Mouse (Mus musculus) megakaryocyte, embryonic 14.5 days (primary cell): Measurements from ENCODE around the gene Pgm1. TPM values are rescaled to one million over a fixed set of nuclear protein-coding genes. Genes with fewer than 3 reads are reported as not detected.

Experiments
- H3K27me3 ChIP-seq: replicated peaks from 2 replicates; pipeline ENCODE3; 2012; ENCODE audit warnings: inconsistent platforms
- H3K36me3 ChIP-seq: replicated peaks from 2 replicates; pipeline ENCODE3; 2012; ENCODE audit warnings: low read length, inconsistent platforms, mixed read lengths
- H3K4me1 ChIP-seq: 2 replicates; pipeline ENCODE4 v1.6.1; 2012; ENCODE audit warnings: inconsistent platforms
- H3K4me3 ChIP-seq: replicated peaks from 2 replicates; pipeline ENCODE3; 2012; ENCODE audit warnings: moderate library complexity, mild to moderate bottlenecking, inconsistent platforms
- H3K9me3 ChIP-seq: 2 replicates; pipeline ENCODE4 v1.6.1; 2012; ENCODE audit warnings: inconsistent platforms
- FLI1 ChIP-seq: IDR thresholded peaks from 2 replicates; pipeline ENCODE4 v1.6.1; 2012; ENCODE audit warnings: low read length, inconsistent platforms, mixed read lengths
- GATA1 ChIP-seq: IDR thresholded peaks from 3 replicates; pipeline ENCODE4 v1.6.1; 2012; ENCODE audit warnings: mixed read lengths, low read length, inconsistent platforms, borderline replicate concordance
- polyA plus RNA-seq: library from polyadenylated mRNA; stranded (reverse); fragments of >175 nt; gene quantifications from 2 replicates; pipeline ENCODE4 v1.2.3, GENCODE M21; 2012; ENCODE audit warnings: low replicate concordance; ENCODE audit not compliant: insufficient read depth

Pgm1 gene
- polyA plus RNA-seq, 1 experiment = 35.7 TPM

DNA sequence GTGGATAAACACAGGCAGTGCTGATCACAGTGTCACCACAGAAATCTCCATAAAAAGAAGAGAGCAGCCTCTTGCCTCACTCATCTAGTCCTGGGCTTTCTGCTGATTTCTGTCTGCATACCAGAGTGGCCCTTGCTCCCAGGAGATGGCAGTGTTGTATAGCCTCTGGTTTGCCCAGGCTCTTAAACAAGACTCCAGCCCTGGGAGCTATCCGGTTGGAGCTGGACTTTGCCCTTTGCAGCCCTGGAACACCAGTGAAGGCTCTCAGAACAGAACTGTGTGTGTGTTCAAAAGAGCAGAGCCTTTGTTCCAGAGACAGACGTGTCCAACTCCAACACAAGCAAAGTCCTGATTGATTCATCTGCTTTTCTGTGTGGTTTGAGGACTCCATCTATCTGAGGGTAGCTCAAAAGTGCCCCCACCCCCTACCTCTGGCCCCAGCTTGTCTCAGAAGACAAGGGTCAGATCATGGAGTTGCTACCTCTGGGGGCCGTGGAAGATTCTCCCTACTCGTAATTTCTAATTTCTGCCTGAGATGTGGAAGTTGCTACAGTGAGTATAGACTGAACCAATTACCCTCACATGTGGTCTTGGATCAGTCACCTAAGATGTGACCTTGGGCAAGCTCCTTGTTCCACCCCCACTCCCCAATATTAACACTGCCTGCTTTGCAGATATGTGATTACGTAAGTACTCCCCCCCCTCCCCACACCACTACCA, 79.3 kb downstream of the Pgm1 start:
- no peaks in the 10 kb centered on the region for H3K36me3 ChIP-seq
- no peak for TF ChIP-seq FLI1
- TF ChIP-seq GATA1 = no peak
- peaks cover 5% of the 10 kb centered on the region; the same call in 1 of the 2 replicates for H3K4me1 ChIP-seq
- no peaks in the 10 kb centered on the region for H3K9me3 ChIP-seq
- peaks cover 8% of the 10 kb centered on the region for H3K27me3 ChIP-seq
- H3K4me3 ChIP-seq = no peak overlapping the region

DNA sequence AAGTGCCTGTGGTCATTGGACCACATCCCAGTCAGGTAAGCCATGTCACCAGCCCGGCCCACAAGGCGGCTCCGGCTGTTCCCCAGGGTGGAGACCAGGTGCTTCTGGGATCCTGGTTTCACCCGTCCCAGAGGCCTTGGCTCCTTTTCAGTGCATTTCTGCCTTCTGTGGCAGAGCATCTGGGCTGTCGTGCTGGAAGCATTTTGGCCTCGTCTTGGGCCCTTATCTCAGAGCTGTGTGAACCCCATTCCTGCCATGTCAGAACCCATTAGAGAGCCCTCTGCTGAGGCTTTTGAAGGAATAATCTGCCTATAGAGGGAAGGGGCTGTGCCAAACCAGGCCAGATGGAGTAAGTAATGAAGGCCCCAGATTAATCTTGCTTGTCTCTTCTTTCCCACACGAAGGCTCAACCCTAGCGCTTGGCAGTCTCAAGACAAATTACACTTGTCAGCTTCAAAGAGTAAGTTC, 80.0 kb downstream of the Pgm1 start:
- H3K27me3 ChIP-seq = peaks cover 6% of the 10 kb centered on the region
- H3K36me3 ChIP-seq = no peaks in the 10 kb centered on the region
- H3K4me1 ChIP-seq = peaks cover 5% of the 10 kb centered on the region; the same call in 1 of the 2 replicates
- no peak overlapping the region for H3K4me3 ChIP-seq
- no peaks in the 10 kb centered on the region for H3K9me3 ChIP-seq
- TF ChIP-seq FLI1 = no peak
- no peak for TF ChIP-seq GATA1

DNA sequence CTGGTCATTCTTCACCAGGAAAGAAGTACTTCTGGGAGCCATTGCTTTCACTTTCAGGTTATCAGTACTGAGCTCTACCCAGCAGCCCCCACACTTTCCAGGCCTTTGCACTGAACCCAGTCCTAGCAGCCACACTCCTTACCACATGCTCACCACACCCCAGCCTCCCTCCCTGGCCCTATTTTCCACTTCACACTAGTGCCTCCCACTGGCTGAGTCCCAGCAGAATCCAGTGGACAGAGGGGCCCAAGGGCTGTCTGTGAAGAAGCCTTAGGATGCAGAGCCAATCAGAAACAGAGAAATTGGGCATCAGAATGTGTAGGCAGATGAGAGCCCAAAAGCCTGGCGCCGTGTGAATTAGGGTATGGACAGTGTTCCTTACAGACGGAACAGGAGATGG, 81.7 kb downstream of the Pgm1 start:
- Histone ChIP-seq H3K4me3 (peak overlapping the region; percentile 59), H3K36me3 (no peaks in the 10 kb centered on the region), H3K9me3 (no peaks in the 10 kb centered on the region), H3K4me1 (peaks cover 5% of the 10 kb centered on the region; the same call in 1 of the 2 replicates), H3K27me3 (peaks cover 5% of the 10 kb centered on the region)
- TF ChIP-seq FLI1 = no peak
- TF ChIP-seq GATA1 = no peak

DNA sequence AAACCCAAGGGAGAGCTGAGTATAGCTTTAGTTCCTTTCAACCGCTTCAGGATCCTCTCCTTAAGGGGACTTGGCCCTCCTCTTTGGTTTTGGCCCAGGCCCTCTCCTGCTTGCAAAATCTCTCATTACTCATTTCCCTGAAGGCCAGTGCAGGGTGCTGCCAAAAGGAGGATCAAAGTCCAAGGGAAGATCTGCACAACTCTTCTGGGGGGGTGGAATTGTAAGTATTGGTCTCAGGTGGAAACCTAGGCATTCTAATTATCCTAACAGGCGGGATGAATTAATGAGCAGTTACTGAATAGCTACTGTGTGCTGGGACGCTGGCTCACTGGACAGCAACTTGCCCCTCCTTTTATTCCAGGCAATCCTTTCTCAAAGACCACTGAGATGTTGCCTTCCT, 82.3 kb downstream of the Pgm1 start:
- no peaks in the 10 kb centered on the region for H3K36me3 ChIP-seq
- no peak for TF ChIP-seq FLI1
- TF ChIP-seq GATA1 = no peak

DNA sequence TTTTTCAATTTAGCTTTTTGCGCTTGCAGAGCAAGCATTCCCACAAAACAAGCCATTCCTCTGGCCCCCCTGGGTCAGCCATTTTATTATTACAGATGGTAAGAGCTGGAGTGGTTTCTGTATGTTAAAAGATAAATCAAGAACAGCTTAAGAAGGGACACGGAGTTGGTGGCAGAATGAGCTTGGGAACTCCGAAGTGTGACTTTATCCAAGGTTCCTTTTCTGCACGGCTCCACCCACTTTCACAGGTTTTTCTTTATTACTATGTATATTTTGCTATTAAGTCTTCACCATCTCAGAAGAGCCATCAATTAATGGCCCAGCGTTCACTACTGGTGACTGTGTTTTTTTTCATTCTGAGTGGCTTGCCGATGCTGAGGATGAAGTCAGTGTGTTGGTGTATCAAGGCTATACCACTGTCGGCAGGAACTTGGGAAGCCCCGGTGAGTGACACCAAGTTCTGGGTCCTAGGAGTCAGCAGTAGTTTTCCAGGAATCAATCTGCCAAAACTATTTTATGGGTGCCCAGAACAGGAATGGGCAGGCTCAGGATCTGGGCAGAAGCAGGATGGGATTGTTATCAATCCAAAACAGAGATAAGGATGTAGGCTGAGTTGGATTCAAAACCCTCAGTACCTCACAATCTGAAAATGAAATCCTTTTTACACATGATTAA, 83.3 kb downstream of the Pgm1 start:
- Histone ChIP-seq H3K27me3 (peaks cover 2% of the 10 kb centered on the region), H3K36me3 (no peaks in the 10 kb centered on the region), H3K4me3 (no peak overlapping the region), H3K4me1 (peaks cover 5% of the 10 kb centered on the region; the same call in 1 of the 2 replicates), H3K9me3 (no peaks in the 10 kb centered on the region)
- no peak for TF ChIP-seq GATA1
- no peak for TF ChIP-seq FLI1

More for the DNA sequence above, 82.3 kb downstream of the Pgm1 start:
- peaks cover 2% of the 10 kb centered on the region for H3K27me3 ChIP-seq
- H3K4me3 ChIP-seq = no peak overlapping the region
- peaks cover 5% of the 10 kb centered on the region; the same call in 1 of the 2 replicates for H3K4me1 ChIP-seq
- H3K9me3 ChIP-seq = no peaks in the 10 kb centered on the region

DNA sequence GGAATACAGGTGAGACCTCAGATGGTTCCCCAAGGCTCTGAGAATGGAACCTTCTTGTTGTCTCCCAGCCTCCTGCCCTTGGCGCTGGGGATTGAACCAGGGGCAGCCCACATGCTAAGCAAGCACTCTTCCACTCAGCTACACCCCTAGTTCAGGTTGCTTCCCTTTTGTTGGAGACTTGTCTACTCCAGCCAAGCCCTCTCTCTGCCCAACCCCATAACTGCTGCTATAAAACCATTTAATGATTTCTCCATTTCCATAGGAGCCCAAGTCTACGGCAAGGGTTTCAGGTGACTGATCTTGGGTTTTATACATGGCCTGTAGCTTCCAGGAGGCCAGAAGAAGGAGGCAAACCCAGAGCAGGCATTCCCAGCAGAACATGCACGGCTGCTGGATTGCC, 98.6 kb downstream of the Pgm1 start:
- H3K36me3 ChIP-seq = no peaks in the 10 kb centered on the region
- no peaks in the 10 kb centered on the region for H3K9me3 ChIP-seq
- TF ChIP-seq FLI1 = no peak
- TF ChIP-seq GATA1 = no peak
- H3K4me3 ChIP-seq = no peak overlapping the region
- H3K4me1 ChIP-seq = no peaks in the 10 kb centered on the region
- no peaks in the 10 kb centered on the region for H3K27me3 ChIP-seq

DNA sequence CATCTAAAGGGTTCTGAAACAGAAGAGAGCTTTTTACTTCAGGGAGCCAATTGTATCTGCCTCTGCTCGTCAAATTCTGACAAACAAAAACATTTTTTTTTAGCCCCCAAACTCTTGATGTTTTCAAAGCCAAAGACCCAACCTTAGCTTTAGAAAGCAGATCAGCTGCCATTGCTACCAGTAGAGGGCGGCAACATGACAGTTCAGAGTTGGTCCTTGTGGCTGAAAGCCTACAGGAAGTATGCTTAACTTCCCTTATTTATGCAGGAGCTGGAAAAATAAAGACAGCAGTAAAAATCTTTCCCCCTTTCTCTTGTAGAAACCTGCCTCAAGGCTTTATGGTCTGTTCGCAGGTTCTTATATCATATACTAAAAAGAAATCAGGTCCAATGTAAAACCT, 99.4 kb downstream of the Pgm1 start:
- Histone ChIP-seq H3K27me3 (no peaks in the 10 kb centered on the region), H3K4me1 (no peaks in the 10 kb centered on the region), H3K36me3 (no peaks in the 10 kb centered on the region), H3K4me3 (no peak overlapping the region), H3K9me3 (no peaks in the 10 kb centered on the region)
- TF ChIP-seq GATA1 (no peak), FLI1 (no peak)

DNA sequence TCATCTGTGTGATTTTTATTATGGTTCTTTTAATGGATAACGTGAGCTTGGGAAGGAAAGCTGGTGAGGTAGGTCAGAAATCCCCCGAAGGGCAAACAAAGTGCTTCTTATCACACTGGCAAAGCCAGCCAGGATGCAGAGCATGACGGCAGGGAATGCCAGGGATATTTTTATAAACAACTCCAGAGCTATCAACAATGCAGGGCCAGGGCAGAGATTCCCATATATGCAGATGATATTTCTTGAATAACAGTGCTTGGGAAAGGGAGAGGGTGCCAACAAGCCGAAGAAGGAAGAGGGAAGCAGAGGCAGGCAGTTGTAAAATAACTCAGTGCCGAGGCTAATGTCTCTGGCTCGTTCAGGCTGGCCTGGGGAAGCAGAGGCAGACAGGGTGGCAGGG, 102.1 kb downstream of the Pgm1 start:
- no peaks in the 10 kb centered on the region for H3K36me3 ChIP-seq
- H3K9me3 ChIP-seq = no peaks in the 10 kb centered on the region
- no peaks in the 10 kb centered on the region for H3K27me3 ChIP-seq
- TF ChIP-seq FLI1 = no peak
- no peak for TF ChIP-seq GATA1
- H3K4me1 ChIP-seq = no peaks in the 10 kb centered on the region
- no peak overlapping the region for H3K4me3 ChIP-seq

DNA sequence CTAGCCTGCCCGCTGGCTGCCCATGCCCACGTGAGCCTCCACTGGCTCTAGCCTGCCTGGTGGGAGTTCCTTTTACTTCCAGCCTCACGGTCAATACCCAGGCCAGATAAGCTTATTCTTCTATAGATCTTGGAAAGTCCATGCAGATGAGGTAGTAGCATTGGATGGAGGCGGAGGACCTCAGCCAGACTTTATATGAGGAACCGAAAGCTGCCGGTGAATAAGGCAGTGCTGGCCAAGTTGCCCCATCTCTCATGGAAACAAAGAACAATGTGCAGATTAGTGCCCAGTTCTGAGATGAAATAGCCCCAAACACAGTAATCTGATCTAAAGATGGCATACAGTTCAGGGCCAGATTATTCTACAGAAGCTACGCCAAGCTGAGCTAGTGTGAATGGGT, 103.4 kb downstream of the Pgm1 start:
- no peak overlapping the region for H3K4me3 ChIP-seq

DNA sequence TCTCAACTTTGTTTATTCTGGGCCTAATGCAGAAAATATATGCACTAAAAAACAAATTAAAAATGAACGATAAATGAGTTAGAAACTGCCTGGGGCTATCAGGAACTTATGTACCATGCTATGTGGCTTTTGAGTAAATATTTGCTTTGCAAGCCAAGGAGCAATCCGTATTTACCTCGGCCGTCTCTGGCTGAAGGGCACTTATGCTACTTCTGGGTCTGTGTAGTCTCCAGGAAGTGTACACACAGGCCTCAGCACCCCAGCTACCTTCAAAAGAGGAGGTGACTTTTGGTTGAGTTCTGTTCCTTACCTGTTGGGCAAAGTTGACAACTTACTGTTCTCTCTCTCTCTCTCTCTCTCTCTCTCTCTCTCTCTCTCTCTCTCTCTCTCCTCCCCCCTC, 104.7 kb downstream of the Pgm1 start:
- no peak overlapping the region for H3K4me3 ChIP-seq
- peaks cover 2% of the 10 kb centered on the region for H3K27me3 ChIP-seq
- no peaks in the 10 kb centered on the region for H3K4me1 ChIP-seq
- no peaks in the 10 kb centered on the region for H3K9me3 ChIP-seq
- TF ChIP-seq FLI1 (no peak), GATA1 (no peak)
- no peaks in the 10 kb centered on the region for H3K36me3 ChIP-seq

More for the DNA sequence above, 103.4 kb downstream of the Pgm1 start:
- Histone ChIP-seq H3K27me3 (peaks cover 2% of the 10 kb centered on the region), H3K9me3 (no peaks in the 10 kb centered on the region), H3K4me1 (no peaks in the 10 kb centered on the region), H3K36me3 (no peaks in the 10 kb centered on the region)
- TF ChIP-seq FLI1 = no peak
- no peak for TF ChIP-seq GATA1
